Mouse (Mus musculus) neural tube, embryonic 15.5 days (tissue): ENCODE measurements around the gene 1700007K13Rik. TPM values are rescaled to one million over a fixed set of nuclear protein-coding genes. Genes with fewer than 3 reads are reported as not detected.
A peak's percentile ranks its signal among the peaks of the same experiment; 100 is the strongest.

ENCODE experiments used
- ATAC-seq: fragments of 200-750 bp; cut with Nextera tagmentation; 2 replicates; pipeline ENCODE4 v1.8.0; 2017; ENCODE audit warnings: mild to moderate bottlenecking, moderate TSS enrichment, moderate library complexity; ENCODE audit not compliant: low FRiP score
- H3K27ac ChIP-seq: fragments of 300-500 bp; sonication (generic); replicated peaks from 2 replicates; pipeline ENCODE4 v1.5.1; 2015; ENCODE audit warnings: mild to moderate bottlenecking, inconsistent platforms
- H3K27me3 ChIP-seq: fragments of 300-500 bp; sonication (generic); replicated peaks from 2 replicates; pipeline ENCODE4 v1.6.1; 2015; ENCODE audit warnings: inconsistent platforms
- H3K36me3 ChIP-seq: fragments of 300-500 bp; sonication (generic); 2 replicates; pipeline ENCODE4 v1.6.1; 2015; ENCODE audit warnings: inconsistent platforms
- H3K4me1 ChIP-seq: fragments of 300-500 bp; sonication (generic); 2 replicates; pipeline ENCODE4 v1.6.1; 2015; ENCODE audit warnings: inconsistent platforms
- H3K4me2 ChIP-seq: fragments of 300-500 bp; sonication (generic); 2 replicates; pipeline ENCODE4 v1.6.1; 2015; ENCODE audit warnings: inconsistent platforms, mild to moderate bottlenecking, moderate library complexity
- H3K4me3 ChIP-seq: fragments of 300-500 bp; sonication (generic); replicated peaks from 2 replicates; pipeline ENCODE4 v1.5.1; 2015; ENCODE audit warnings: mild to moderate bottlenecking, inconsistent platforms
- H3K9ac ChIP-seq: fragments of 300-500 bp; sonication (generic); replicated peaks from 2 replicates; pipeline ENCODE4 v1.6.1; 2015; ENCODE audit warnings: mild to moderate bottlenecking, inconsistent platforms
- H3K9me3 ChIP-seq: fragments of 300-500 bp; sonication (generic); replicated peaks from 2 replicates; pipeline ENCODE4 v1.6.1; 2016; ENCODE audit warnings: inconsistent platforms
- WGBS: fragments of 180-500 bp; shearing (Covaris S2); methylation state at CpG from one replicate; pipeline ENCODE4 v1.1.7; 2015; ENCODE audit warnings: mixed read lengths; 5-methylcytosine and 5-hydroxymethylcytosine counted together
- polyA plus RNA-seq: library from polyadenylated mRNA; unstranded; fragments of >200 nt; fragmentation: Nextera tagmentation; extraction: Ambion mirVana; gene quantifications from 2 replicates; pipeline ENCODE4 v1.2.1, GENCODE M21; 2015

Gene 1700007K13Rik
- polyA plus RNA-seq, 1 experiment from 2014 or later = 5.7 TPM

- Histone ChIP-seq H3K4me1 (peaks cover 25% of the 10 kb centered on the region), H3K27ac (peak within 1 kb of the TSS; percentile 54; the same call in 1 of the 2 replicates), H3K27me3 (no peaks in the 10 kb centered on the region), H3K4me3 (peak within 1 kb of the TSS; percentile 90), H3K4me2 (peak within 1 kb of the TSS; percentile 66), H3K36me3 (peaks cover 40% of the 10 kb centered on the region), H3K9me3 (0 out of 2 replicates have a peak, but pooled peaks cover 2% of the 10 kb centered on the region), H3K9ac (peak within 1 kb of the TSS; percentile 97)
- WGBS = under 1% methylated on average over 52 of the region's 52 CpGs
- ATAC-seq = peak; percentile 88
Measured at GRCm38 (mm10) chr2:28467860-28468485, 1.8 kb upstream of the 1700007K13Rik start, which contains the start of gene Mrps2. TSS of gene Mrps2 (plus strand) at chr2:28468066.

GRCm38 (mm10) chr2:28464919-28465318 is 1.2 kb downstream of the 1700007K13Rik start:
- 81% methylated on average over 9 of the region's 9 CpGs for WGBS
- Histone ChIP-seq H3K36me3 (peaks cover 11% of the 10 kb centered on the region), H3K27me3 (no peaks in the 10 kb centered on the region), H3K4me3 (no peak overlapping the region), H3K4me1 (peaks cover 25% of the 10 kb centered on the region), H3K9me3 (no peaks in the 10 kb centered on the region), H3K4me2 (no peak overlapping the region), H3K9ac (no peak overlapping the region), H3K27ac (no peak overlapping the region)
- no peak for ATAC-seq

GRCm38 (mm10) chr2:28463919-28464318 is 2.2 kb downstream of the 1700007K13Rik start:
- peaks cover 21% of the 10 kb centered on the region for H3K4me1 ChIP-seq
- no peaks in the 10 kb centered on the region for H3K27me3 ChIP-seq
- H3K9me3 ChIP-seq = no peaks in the 10 kb centered on the region
- WGBS = 48% methylated on average over 3 of the region's 3 CpGs
- H3K4me3 ChIP-seq = no peak overlapping the region
- no peak overlapping the region for H3K27ac ChIP-seq
- H3K9ac ChIP-seq = no peak overlapping the region
- H3K4me2 ChIP-seq = no peak overlapping the region
- no peak for ATAC-seq
- H3K36me3 ChIP-seq = peaks cover under 1% of the 10 kb centered on the region

GRCm38 (mm10) chr2:28456616-28457015 is 9.5 kb downstream of the 1700007K13Rik start:
- Histone ChIP-seq H3K4me2 (no peak overlapping the region), H3K9ac (no peak overlapping the region), H3K27ac (no peak overlapping the region), H3K36me3 (peaks cover 31% of the 10 kb centered on the region), H3K9me3 (no peaks in the 10 kb centered on the region), H3K4me1 (no peaks in the 10 kb centered on the region), H3K27me3 (no peaks in the 10 kb centered on the region), H3K4me3 (no peak overlapping the region)
- ATAC-seq = no peak
- 82% methylated on average over 1 of the region's 1 CpGs for WGBS

GRCm38 (mm10) chr2:28453539-28453938 is 12.6 kb downstream of the 1700007K13Rik start:
- Histone ChIP-seq H3K27me3 (no peaks in the 10 kb centered on the region), H3K36me3 (peaks cover 50% of the 10 kb centered on the region), H3K27ac (no peak overlapping the region), H3K9me3 (no peaks in the 10 kb centered on the region), H3K4me3 (no peak overlapping the region), H3K9ac (no peak overlapping the region), H3K4me1 (no peaks in the 10 kb centered on the region), H3K4me2 (no peak overlapping the region)
- no peak for ATAC-seq
- WGBS = 88% methylated on average over 6 of the region's 6 CpGs

GRCm38 (mm10) chr2:28451663-28452062 is 14.5 kb downstream of the 1700007K13Rik start:
- Histone ChIP-seq H3K36me3 (peaks cover 50% of the 10 kb centered on the region), H3K4me2 (no peak overlapping the region), H3K4me1 (peaks cover 11% of the 10 kb centered on the region)

GRCm38 (mm10) chr2:28447315-28447670 is 18.8 kb downstream of the 1700007K13Rik start:
- 11% methylated on average over 11 of the region's 11 CpGs for WGBS
- H3K36me3 ChIP-seq = peaks cover 26% of the 10 kb centered on the region
- H3K9ac ChIP-seq = peak overlapping the region; percentile 88
- no peaks in the 10 kb centered on the region for H3K27me3 ChIP-seq
- H3K4me2 ChIP-seq = peak overlapping the region; percentile 92
- ATAC-seq = peak; percentile 46; the same call in 1 of the 2 replicates
- no peaks in the 10 kb centered on the region for H3K9me3 ChIP-seq
- peak overlapping the region; percentile 65 for H3K4me3 ChIP-seq
- H3K4me1 ChIP-seq = peaks cover 18% of the 10 kb centered on the region
- H3K27ac ChIP-seq = peak overlapping the region; percentile 85

More at GRCm38 (mm10) chr2:28451663-28452062, 14.5 kb downstream of the 1700007K13Rik start:
- Histone ChIP-seq H3K4me3 (no peak overlapping the region), H3K27me3 (no peaks in the 10 kb centered on the region), H3K27ac (no peak overlapping the region), H3K9ac (no peak overlapping the region), H3K9me3 (no peaks in the 10 kb centered on the region)
- no peak for ATAC-seq
- 93% methylated on average over 11 of the region's 11 CpGs for WGBS

GRCm38 (mm10) chr2:28446515-28447314 is 19.4 kb downstream of the 1700007K13Rik start, which contains the start of gene Ppp1r26:
TSS of gene Ppp1r26 (plus strand) at chr2:28446800.
- no peaks in the 10 kb centered on the region for H3K9me3 ChIP-seq
- no peaks in the 10 kb centered on the region for H3K27me3 ChIP-seq
- peak; percentile 87 for ATAC-seq
- H3K4me3 ChIP-seq = peak within 1 kb of the TSS; percentile 65
- peaks cover 18% of the 10 kb centered on the region for H3K4me1 ChIP-seq
- peaks cover 20% of the 10 kb centered on the region for H3K36me3 ChIP-seq
- 2% methylated on average over 60 of the region's 118 CpGs for WGBS
- peak within 1 kb of the TSS; percentile 88 for H3K9ac ChIP-seq
- H3K4me2 ChIP-seq = peak within 1 kb of the TSS; percentile 92
- peak within 1 kb of the TSS; percentile 85 for H3K27ac ChIP-seq

- peak overlapping the region; percentile 92 for H3K4me2 ChIP-seq
- H3K36me3 ChIP-seq = peaks cover 14% of the 10 kb centered on the region
- WGBS = 7% methylated on average over 5 of the region's 5 CpGs
- peak; percentile 60 for ATAC-seq
- no peaks in the 10 kb centered on the region for H3K9me3 ChIP-seq
- peak overlapping the region; percentile 65 for H3K4me3 ChIP-seq
- no peaks in the 10 kb centered on the region for H3K27me3 ChIP-seq
- H3K4me1 ChIP-seq = peaks cover 18% of the 10 kb centered on the region
- H3K9ac ChIP-seq = peak overlapping the region; percentile 88
- H3K27ac ChIP-seq = peak overlapping the region; percentile 85
Measured at GRCm38 (mm10) chr2:28446181-28446514, 20.0 kb downstream of the 1700007K13Rik start.

- peaks cover 18% of the 10 kb centered on the region for H3K4me1 ChIP-seq
- no peak for ATAC-seq
- H3K9ac ChIP-seq = no peak overlapping the region
- H3K36me3 ChIP-seq = peaks cover 4% of the 10 kb centered on the region; the same call in 1 of the 2 replicates
- no peaks in the 10 kb centered on the region for H3K27me3 ChIP-seq
- no peak overlapping the region for H3K4me3 ChIP-seq
- WGBS = 84% methylated on average over 4 of the region's 4 CpGs
- H3K9me3 ChIP-seq = no peaks in the 10 kb centered on the region
- no peak overlapping the region for H3K27ac ChIP-seq
- no peak overlapping the region for H3K4me2 ChIP-seq
Measured at GRCm38 (mm10) chr2:28445082-28445481, 21.1 kb downstream of the 1700007K13Rik start.

- WGBS = 70% methylated on average over 6 of the region's 6 CpGs
- Histone ChIP-seq H3K9ac (no peak overlapping the region), H3K36me3 (no peaks in the 10 kb centered on the region), H3K27me3 (no peaks in the 10 kb centered on the region), H3K27ac (no peak overlapping the region), H3K4me2 (no peak overlapping the region), H3K4me3 (no peak overlapping the region), H3K9me3 (no peaks in the 10 kb centered on the region), H3K4me1 (peaks cover 2% of the 10 kb centered on the region)
- no peak for ATAC-seq
Measured at GRCm38 (mm10) chr2:28440842-28441241, 25.3 kb downstream of the 1700007K13Rik start.

- ATAC-seq = no peak
- H3K4me3 ChIP-seq = no peak overlapping the region
- WGBS = 90% methylated on average over 11 of the region's 11 CpGs
- H3K9ac ChIP-seq = no peak overlapping the region
- no peaks in the 10 kb centered on the region for H3K9me3 ChIP-seq
- no peaks in the 10 kb centered on the region for H3K36me3 ChIP-seq
- H3K4me1 ChIP-seq = no peaks in the 10 kb centered on the region
- H3K4me2 ChIP-seq = no peak overlapping the region
- H3K27me3 ChIP-seq = no peaks in the 10 kb centered on the region
- no peak overlapping the region for H3K27ac ChIP-seq
Measured at GRCm38 (mm10) chr2:28435401-28435800, 30.7 kb downstream of the 1700007K13Rik start.
